In the genomic region with DNA sequence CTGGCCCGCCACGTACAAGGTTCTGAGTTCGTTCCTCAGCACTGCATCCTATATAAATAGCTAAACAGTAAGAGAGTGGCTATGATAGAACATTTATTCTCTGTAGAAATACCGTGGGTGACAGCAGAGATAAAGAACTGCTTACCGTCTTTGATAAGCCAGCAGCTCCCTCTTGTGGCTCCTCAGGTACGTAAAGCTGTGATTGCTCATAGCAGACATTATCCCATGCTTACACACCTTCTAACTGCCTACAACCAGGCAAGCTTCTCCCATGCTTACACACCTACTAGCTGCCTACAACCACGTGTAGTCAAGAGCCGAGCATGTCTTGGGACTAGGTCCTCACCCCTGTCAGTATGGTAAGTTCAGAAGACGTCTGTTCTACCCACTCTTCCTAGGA, we compare ENCODE assay signal across 8 mouse cellular contexts. TPM values are rescaled to one million over a fixed set of nuclear protein-coding genes. Genes with fewer than 3 reads are reported as not detected.
DNase-seq lines count a peak whose midpoint lies in the region; ATAC-seq and TF ChIP-seq lines count a peak whose summit lies in the region.

No protein-coding gene starts in this region.

- ATAC-seq in lung, embryonic 16.5 days (ENCODE audit: low read depth) = 0 out of 2 replicates have a peak, but pooled peaks have one; percentile 45

- TF ChIP-seq CTCF in layer of hippocampus, adult 2 months (conservative IDR thresholded peaks at IDR 0.05) = peak; percentile 86

- peak; percentile 58 for DNase-seq in gastrocnemius, adult 18-20 months (ENCODE audit: low spot score)
- no peak for DNase-seq in gastrocnemius, postnatal 25 days
- peak; percentile 46 to 48 for DNase-seq in adrenal gland, adult 18-20 months (ENCODE audit: low spot score in 2 of 2)
- peak; percentile 78 for DNase-seq in embryo, embryonic 11 days
- DNase-seq in heart, postnatal 36 days = peak; percentile 37 to 51
- peak; percentile 65 to 70 for DNase-seq in layer of hippocampus, adult 2 months (ENCODE audit: low spot score in 2 of 2)
- DNase-seq in right cerebral cortex, postnatal 4 days = peak; percentile 70

- H3K9ac ChIP-seq in lung, embryonic 16.5 days (ENCODE audit: low read length) = no peak overlapping the region

- no peak overlapping the region for H3K27ac ChIP-seq in layer of hippocampus, adult 2 months
- H3K27ac ChIP-seq in lung, embryonic 16.5 days (ENCODE audit: low read length) = no peak overlapping the region

- no peak overlapping the region for H3K4me3 ChIP-seq in layer of hippocampus, adult 2 months
- H3K4me3 ChIP-seq in lung, embryonic 16.5 days (ENCODE audit: low read length) = no peak overlapping the region

- H3K4me1 ChIP-seq in lung, embryonic 16.5 days (replicated peaks; ENCODE audit: control insufficient read depth, insufficient read depth, low read length) = no peaks in the 10 kb centered on the region

- intact Hi-C loops in heart, postnatal 36 days (cut with DNase I) = loop anchor here (1.0 to 10.0 kb wide), 3 partner anchors 61 to 627 kb away; a partner anchor contains a TSS

- no peaks in the 10 kb centered on the region for H3K36me3 ChIP-seq in lung, embryonic 16.5 days (ENCODE audit: control insufficient read depth, insufficient read depth, low read length)

- WGBS in lung, embryonic 16.5 days = 11% methylated on average over 9 of the region's 9 CpGs

- H3K4me2 ChIP-seq in lung, embryonic 16.5 days (ENCODE audit: low read depth, low read length) = peak overlapping the region; percentile 31; the same call in 1 of the 2 replicates

- no peaks in the 10 kb centered on the region for H3K9me3 ChIP-seq in lung, embryonic 16.5 days (ENCODE audit: control insufficient read depth, low read length)

- H3K27me3 ChIP-seq in lung, embryonic 16.5 days (ENCODE audit: control insufficient read depth, insufficient read depth, low read depth, low read length) = no peaks in the 10 kb centered on the region; the same call in 1 of the 2 replicates

RNA-seq across cellular contexts. Expression of a gene that starts 7.5 kb away (rescaled TPM):
- not detected for total RNA-seq in gastrocnemius, adult 18-20 months (2021)
- not detected for total RNA-seq in gastrocnemius, postnatal 25 days (2021)
- not detected for total RNA-seq in adrenal gland, adult 18-20 months (2021)
- total RNA-seq in heart, postnatal 36 days (2021) = not detected
- under 1 TPM in 1 of 2 experiments, not detected in 1; 0.33 TPM for total RNA-seq in layer of hippocampus, adult 2 months (2021)
- not detected in 2 replicates for polyA plus RNA-seq in lung, embryonic 16.5 days (2015; fragmentation: Nextera tagmentation; extraction: Ambion mirVana)

RNA-seq across cellular contexts. Expression of a gene that starts 16.4 kb away (rescaled TPM):
- under 1 TPM; 0.14 to 0.33 TPM for total RNA-seq in gastrocnemius, adult 18-20 months (2021)
- total RNA-seq in gastrocnemius, postnatal 25 days (2021) = not detected
- total RNA-seq in adrenal gland, adult 18-20 months (2021) = not detected
- total RNA-seq in heart, postnatal 36 days (2021) = not detected
- total RNA-seq in layer of hippocampus, adult 2 months (2021) = not detected
- polyA plus RNA-seq in lung, embryonic 16.5 days (2015; fragmentation: Nextera tagmentation; extraction: Ambion mirVana) = 0.05 TPM in 1 of 2 replicates, not detected in the other

RNA-seq across cellular contexts. Expression of a gene that starts 38.2 kb away (rescaled TPM):
- total RNA-seq in gastrocnemius, adult 18-20 months (2021) = 10 to 100 TPM; 14.0 to 16.4 TPM
- total RNA-seq in gastrocnemius, postnatal 25 days (2021) = 10 to 100 TPM; 13.9 to 14.5 TPM
- total RNA-seq in adrenal gland, adult 18-20 months (2021) = 10 to 100 TPM; 16.1 to 19.3 TPM
- 1 to 10 TPM; 7.8 to 8.3 TPM for total RNA-seq in heart, postnatal 36 days (2021)
- 10 to 100 TPM; 17.6 to 17.9 TPM for total RNA-seq in layer of hippocampus, adult 2 months (2021)
- polyA plus RNA-seq in lung, embryonic 16.5 days (2015; fragmentation: Nextera tagmentation; extraction: Ambion mirVana) = 19.4 and 22.2 TPM in 2 replicates

RNA-seq across cellular contexts. Expression of a gene that starts 38.4 kb away (rescaled TPM):
- total RNA-seq in gastrocnemius, adult 18-20 months (2021) = 1 to 10 TPM; 3.1 to 3.3 TPM
- 1 to 10 TPM; 3.2 to 3.6 TPM for total RNA-seq in gastrocnemius, postnatal 25 days (2021)
- 1 to 10 TPM; 8.5 to 9.2 TPM for total RNA-seq in adrenal gland, adult 18-20 months (2021)
- total RNA-seq in heart, postnatal 36 days (2021) = 10 to 100 TPM in 1 of 2 experiments, 1 to 10 TPM in 1; 8.9 to 11.7 TPM
- 1 to 10 TPM; 8.3 to 9.6 TPM for total RNA-seq in layer of hippocampus, adult 2 months (2021)
- polyA plus RNA-seq in lung, embryonic 16.5 days (2015; fragmentation: Nextera tagmentation; extraction: Ambion mirVana) = 24.8 and 25.3 TPM in 2 replicates
